Mouse (Mus musculus): ENCODE data around the gene Klf8.
"Not testable (repeated sequence)": the region's sequence is repeated elsewhere in the genome, so short reads cannot be mapped to it uniquely, and the experiment has no call there.

DNA sequence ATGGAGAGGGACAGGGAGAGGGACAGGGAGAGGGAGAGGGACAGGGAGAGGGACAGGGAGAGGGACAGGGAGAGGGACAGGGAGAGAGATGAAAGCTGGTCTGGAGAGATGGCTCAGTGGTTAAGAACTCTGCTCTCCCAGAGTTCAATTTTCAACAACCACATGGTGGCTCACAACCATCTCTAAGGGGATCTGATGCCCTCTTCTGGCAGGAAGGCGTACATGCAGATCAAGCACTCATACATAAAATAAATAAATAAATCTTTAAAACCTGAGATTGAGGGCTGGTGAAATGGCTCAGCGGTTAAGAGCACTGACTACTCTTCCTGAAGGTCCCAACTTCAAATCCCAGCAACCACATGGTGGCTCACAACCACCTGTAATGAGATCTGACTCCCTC, 38.1 kb upstream of the Klf8 start:
- TF ChIP-seq POLR2A, CTCF (IDR thresholded peaks at IDR 0.05; ENCODE audit: insufficient read depth, low read depth, low read length): not testable (repeated sequence)
